Mouse (Mus musculus) heart, postnatal 0 days (tissue): ENCODE measurements around the gene Doc2b.

Experiments used
- CTCF ChIP-seq: IDR thresholded peaks from 2 replicates; pipeline ENCODE4 v1.5.1; 2016; ENCODE audit warnings: antibody characterized with exemption, control low read depth, low read depth
- EP300 ChIP-seq: IDR thresholded peaks from 2 replicates; pipeline ENCODE4 v1.6.1; 2016; ENCODE audit warnings: antibody characterized with exemption, low read depth

- TF ChIP-seq CTCF (no peak), EP300 (no peak)
These were observed 37.2 kb upstream of the Doc2b start for GRCm38 (mm10) chr11:75833081-75833480.
